Mouse (Mus musculus) hindbrain, embryonic 15.5 days (tissue): ENCODE data around the gene Farp1. TPM values are rescaled to one million over a fixed set of nuclear protein-coding genes. Genes with fewer than 3 reads are reported as not detected.
"Not testable (repeated sequence)": the region's sequence is repeated elsewhere in the genome, so short reads cannot be mapped to it uniquely, and the experiment has no call there.

ENCODE experiments used
- ATAC-seq: fragments of 200-750 bp; cut with Nextera tagmentation; 2 replicates; pipeline ENCODE4 v1.8.0; 2017; ENCODE audit warnings: low read depth, moderate number of reproducible peaks, moderate TSS enrichment; ENCODE audit not compliant: low FRiP score
- H3K27ac ChIP-seq: fragments of 300-500 bp; sonication (generic); replicated peaks from 2 replicates; pipeline ENCODE4 v1.5.1; 2015; ENCODE audit warnings: mild to moderate bottlenecking, inconsistent platforms
- H3K27me3 ChIP-seq: fragments of 300-500 bp; sonication (generic); 2 replicates; pipeline ENCODE4 v1.6.1; 2015; ENCODE audit warnings: control low read depth, inconsistent platforms
- H3K36me3 ChIP-seq: fragments of 300-500 bp; sonication (generic); 2 replicates; pipeline ENCODE4 v1.6.1; 2015; ENCODE audit warnings: control low read depth, inconsistent platforms
- H3K4me1 ChIP-seq: fragments of 300-500 bp; sonication (generic); replicated peaks from 2 replicates; pipeline ENCODE4 v1.6.1; 2015; ENCODE audit warnings: control low read depth, inconsistent platforms
- H3K4me2 ChIP-seq: fragments of 300-500 bp; sonication (generic); 2 replicates; pipeline ENCODE4 v1.6.1; 2015; ENCODE audit warnings: moderate library complexity, mild to moderate bottlenecking, inconsistent platforms
- H3K4me3 ChIP-seq: fragments of 300-500 bp; sonication (generic); 2 replicates; pipeline ENCODE4 v1.5.1; 2015; ENCODE audit warnings: mild to moderate bottlenecking, inconsistent platforms
- H3K9ac ChIP-seq: fragments of 300-500 bp; sonication (generic); 2 replicates; pipeline ENCODE4 v1.6.1; 2015; ENCODE audit warnings: inconsistent platforms
- H3K9me3 ChIP-seq: fragments of 300-500 bp; sonication (generic); 2 replicates; pipeline ENCODE4 v1.6.1; 2016; ENCODE audit warnings: control low read depth, inconsistent platforms
- WGBS: fragments of 180-500 bp; shearing (Covaris S2); methylation state at CpG from one replicate; pipeline ENCODE4 v1.1.7; 2015; 5-methylcytosine and 5-hydroxymethylcytosine counted together
- polyA plus RNA-seq: library from polyadenylated mRNA; unstranded; fragments of >200 nt; fragmentation: Nextera tagmentation; extraction: Ambion mirVana; gene quantifications from 2 replicates; pipeline ENCODE4 v1.2.1, GENCODE M21; 2015

Gene Farp1
- polyA plus RNA-seq, 1 experiment from 2014 or later, result 38.1 TPM

GRCm38 (mm10) chr14:121128858-121129800, 94.1 kb downstream of the Farp1 start:
- 45% methylated on average over 20 of the region's 20 CpGs for WGBS
- Histone ChIP-seq H3K4me2 (peak overlapping the region; percentile 2; the same call in 1 of the 2 replicates), H3K36me3 (no peaks in the 10 kb centered on the region), H3K4me3 (no peak overlapping the region), H3K27me3 (no peaks in the 10 kb centered on the region), H3K9ac (no peak overlapping the region), H3K9me3 (no peaks in the 10 kb centered on the region), H3K4me1 (peaks cover 12% of the 10 kb centered on the region), H3K27ac (peak overlapping the region; percentile 59)
- 0 out of 2 replicates have a peak, but pooled peaks have one; percentile 46 for ATAC-seq

- WGBS, result 91% methylated on average over 1 of the region's 1 CpGs
- not testable (repeated sequence) for H3K36me3 ChIP-seq, H3K4me2 ChIP-seq, ATAC-seq, H3K4me3 ChIP-seq, H3K9me3 ChIP-seq, H3K27me3 ChIP-seq, H3K27ac ChIP-seq, H3K9ac ChIP-seq
- H3K4me1 ChIP-seq, result peaks cover 15% of the 10 kb centered on the region
Measured at GRCm38 (mm10) chr14:121130351-121130750, 95.4 kb downstream of the Farp1 start.

GRCm38 (mm10) chr14:121134414-121134813, 99.4 kb downstream of the Farp1 start:
- H3K27ac ChIP-seq, result no peak overlapping the region

GRCm38 (mm10) chr14:121143831-121144455, 108.9 kb downstream of the Farp1 start:
- Histone ChIP-seq H3K4me1 (peaks cover 33% of the 10 kb centered on the region), H3K9me3 (no peaks in the 10 kb centered on the region), H3K4me2 (no peak overlapping the region), H3K27me3 (no peaks in the 10 kb centered on the region), H3K9ac (no peak overlapping the region), H3K4me3 (no peak overlapping the region), H3K27ac (no peak overlapping the region), H3K36me3 (no peaks in the 10 kb centered on the region)
- WGBS, result 83% methylated on average over 7 of the region's 7 CpGs
- ATAC-seq, result no peak

More at GRCm38 (mm10) chr14:121134414-121134813, 99.4 kb downstream of the Farp1 start:
- H3K9me3 ChIP-seq, result no peaks in the 10 kb centered on the region
- peaks cover 12% of the 10 kb centered on the region for H3K4me1 ChIP-seq
- no peak for ATAC-seq
- WGBS, result 41% methylated on average over 3 of the region's 3 CpGs
- no peaks in the 10 kb centered on the region for H3K27me3 ChIP-seq
- no peaks in the 10 kb centered on the region for H3K36me3 ChIP-seq
- H3K9ac ChIP-seq, result no peak overlapping the region
- H3K4me2 ChIP-seq, result no peak overlapping the region
- H3K4me3 ChIP-seq, result no peak overlapping the region

- WGBS, result 75% methylated on average over 2 of the region's 2 CpGs
- Histone ChIP-seq H3K4me2 (no peak overlapping the region), H3K4me1 (peaks cover 33% of the 10 kb centered on the region), H3K9me3 (no peaks in the 10 kb centered on the region), H3K27ac (no peak overlapping the region), H3K27me3 (no peaks in the 10 kb centered on the region), H3K9ac (no peak overlapping the region), H3K4me3 (no peak overlapping the region), H3K36me3 (no peaks in the 10 kb centered on the region)
- ATAC-seq, result no peak
Measured at GRCm38 (mm10) chr14:121144496-121144895, 109.5 kb downstream of the Farp1 start.

- no peaks in the 10 kb centered on the region for H3K36me3 ChIP-seq
- no peak overlapping the region for H3K4me2 ChIP-seq
- no peaks in the 10 kb centered on the region for H3K9me3 ChIP-seq
- no peak overlapping the region for H3K27ac ChIP-seq
- WGBS, result 53% methylated on average over 3 of the region's 3 CpGs
- ATAC-seq, result no peak
- H3K4me1 ChIP-seq, result peaks cover 34% of the 10 kb centered on the region
- no peak overlapping the region for H3K4me3 ChIP-seq
- H3K9ac ChIP-seq, result no peak overlapping the region
- H3K27me3 ChIP-seq, result no peaks in the 10 kb centered on the region
Measured at GRCm38 (mm10) chr14:121145291-121145690, 110.3 kb downstream of the Farp1 start.

GRCm38 (mm10) chr14:121145698-121146097, 110.7 kb downstream of the Farp1 start:
- no peak overlapping the region for H3K4me2 ChIP-seq
- H3K27me3 ChIP-seq, result no peaks in the 10 kb centered on the region
- H3K27ac ChIP-seq, result no peak overlapping the region
- no peak for ATAC-seq
- H3K4me1 ChIP-seq, result peaks cover 35% of the 10 kb centered on the region
- H3K9me3 ChIP-seq, result no peaks in the 10 kb centered on the region
- no peaks in the 10 kb centered on the region for H3K36me3 ChIP-seq
- no peak overlapping the region for H3K4me3 ChIP-seq
- 22% methylated on average over 9 of the region's 10 CpGs for WGBS
- H3K9ac ChIP-seq, result no peak overlapping the region

- 71% methylated on average over 7 of the region's 7 CpGs for WGBS
- Histone ChIP-seq H3K9ac (no peak overlapping the region), H3K9me3 (no peaks in the 10 kb centered on the region), H3K27me3 (no peaks in the 10 kb centered on the region), H3K4me2 (no peak overlapping the region), H3K4me3 (no peak overlapping the region), H3K4me1 (peaks cover 40% of the 10 kb centered on the region), H3K27ac (no peak overlapping the region), H3K36me3 (no peaks in the 10 kb centered on the region)
- no peak for ATAC-seq
Measured at GRCm38 (mm10) chr14:121146213-121146612, 111.2 kb downstream of the Farp1 start.

- no peak overlapping the region for H3K4me3 ChIP-seq
- no peak overlapping the region for H3K4me2 ChIP-seq
- no peak for ATAC-seq
- no peak overlapping the region for H3K9ac ChIP-seq
- H3K27ac ChIP-seq, result no peak overlapping the region
- H3K36me3 ChIP-seq, result no peaks in the 10 kb centered on the region
- H3K27me3 ChIP-seq, result no peaks in the 10 kb centered on the region
- H3K4me1 ChIP-seq, result peaks cover 49% of the 10 kb centered on the region
- H3K9me3 ChIP-seq, result no peaks in the 10 kb centered on the region
- WGBS, result 91% methylated on average over 3 of the region's 3 CpGs
Measured at GRCm38 (mm10) chr14:121147026-121147425, 112.0 kb downstream of the Farp1 start.

- Histone ChIP-seq H3K9me3 (no peaks in the 10 kb centered on the region), H3K27ac (no peak overlapping the region), H3K27me3 (no peaks in the 10 kb centered on the region), H3K4me2 (no peak overlapping the region), H3K4me3 (no peak overlapping the region), H3K36me3 (no peaks in the 10 kb centered on the region), H3K9ac (no peak overlapping the region), H3K4me1 (peaks cover 59% of the 10 kb centered on the region)
- peak; percentile 17; the same call in 1 of the 2 replicates for ATAC-seq
- WGBS, result 77% methylated on average over 11 of the region's 11 CpGs
Measured at GRCm38 (mm10) chr14:121148088-121148785, 113.2 kb downstream of the Farp1 start.

- H3K4me1 ChIP-seq, result peaks cover 64% of the 10 kb centered on the region
- H3K4me2 ChIP-seq, result no peak overlapping the region
- H3K27me3 ChIP-seq, result no peaks in the 10 kb centered on the region
- no peaks in the 10 kb centered on the region for H3K36me3 ChIP-seq
- H3K9me3 ChIP-seq, result no peaks in the 10 kb centered on the region
- H3K9ac ChIP-seq, result no peak overlapping the region
- WGBS, result 47% methylated on average over 5 of the region's 5 CpGs
- H3K27ac ChIP-seq, result no peak overlapping the region
- ATAC-seq, result no peak
- H3K4me3 ChIP-seq, result no peak overlapping the region
Measured at GRCm38 (mm10) chr14:121149984-121150383, 115.0 kb downstream of the Farp1 start.

- 73% methylated on average over 10 of the region's 10 CpGs for WGBS
- no peak overlapping the region for H3K9ac ChIP-seq
Measured at GRCm38 (mm10) chr14:121151837-121152236, 116.8 kb downstream of the Farp1 start.

More at GRCm38 (mm10) chr14:121151837-121152236, 116.8 kb downstream of the Farp1 start:
- Histone ChIP-seq H3K9me3 (no peaks in the 10 kb centered on the region), H3K27ac (0 out of 2 replicates have a peak overlapping the region, but pooled peaks have one; percentile 16), H3K4me3 (no peak overlapping the region), H3K27me3 (no peaks in the 10 kb centered on the region), H3K36me3 (no peaks in the 10 kb centered on the region), H3K4me2 (no peak overlapping the region), H3K4me1 (peaks cover 53% of the 10 kb centered on the region)
- no peak for ATAC-seq
